Mouse (Mus musculus) ZHBTc4 (cell line): Measurements from ENCODE around the gene Olfr1104.

ENCODE experiments used
- DNase-seq: peaks from one replicate; pipeline ENCODE4 v3.0.0-alpha.2; 2011; ENCODE audit warnings: low read depth, low spot score

Olfr1104 gene

GRCm38 (mm10) chr2:87026980-87027379, at the start of gene Olfr1104:
TSS of gene Olfr1104 (minus strand) at chr2:87027080.
- no peak for DNase-seq

GRCm38 (mm10) chr2:87075717-87076116, 48.8 kb upstream of the Olfr1104 start, which contains the start of gene Olfr1107:
TSS of gene Olfr1107 (minus strand) at chr2:87075817.
- no peak for DNase-seq

- DNase-seq: no peak
These were observed 25.3 kb upstream of the Olfr1104 start, which contains the start of gene Olfr1106 for GRCm38 (mm10) chr2:87052173-87052572. TSS of gene Olfr1106 (minus strand) at chr2:87052273.

- DNase-seq: no peak
These were observed 9.6 kb upstream of the Olfr1104 start, which contains the start of gene Olfr1105 for GRCm38 (mm10) chr2:87036431-87036830. TSS of gene Olfr1105 (minus strand) at chr2:87036531.

DNA sequence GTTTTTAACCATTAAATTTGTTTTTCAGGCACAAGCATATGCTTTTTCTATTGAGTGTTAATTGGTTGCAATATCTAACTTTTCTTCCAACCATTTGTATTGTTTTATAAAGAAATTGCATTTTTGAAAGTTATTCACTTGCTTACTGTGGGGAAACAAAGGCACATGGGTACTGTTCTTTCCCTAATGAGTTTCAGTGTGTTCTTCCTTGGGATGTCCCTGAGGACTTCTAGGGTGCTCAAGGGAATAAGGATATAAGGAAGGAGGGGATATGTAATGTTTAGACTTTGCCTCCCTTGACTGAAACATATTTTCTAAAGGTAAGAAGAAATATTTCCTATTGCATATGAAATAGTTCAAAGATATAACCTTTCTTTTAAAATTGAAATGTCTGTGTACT, 28.8 kb downstream of the Olfr1104 start, which contains the start of gene Olfr1102:
TSS of gene Olfr1102 (plus strand) at position 301 of the 400 bp plus-strand sequence.
- no peak for DNase-seq

DNA sequence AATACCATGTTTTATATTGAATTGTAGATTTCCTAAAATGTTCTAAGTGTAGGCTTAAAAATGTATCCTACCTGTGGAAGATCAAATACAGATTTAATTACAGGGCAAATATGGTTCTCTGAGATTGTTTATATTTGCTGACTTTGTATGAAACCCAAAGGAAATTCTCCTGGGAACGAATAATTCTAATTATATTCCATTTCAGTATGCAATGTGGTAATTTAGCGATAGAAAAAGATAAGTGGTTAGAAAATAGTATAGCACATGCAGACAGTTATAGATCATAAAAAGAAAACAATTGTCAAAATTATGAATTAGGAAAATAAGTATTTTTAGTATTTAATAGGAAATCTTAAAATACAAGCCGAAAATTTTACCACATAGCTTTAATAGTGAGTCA, 35.8 kb downstream of the Olfr1104 start, which contains the start of gene Olfr1101:
TSS of gene Olfr1101 (minus strand) at position 101 of the 400 bp plus-strand sequence.
- no peak for DNase-seq

DNA sequence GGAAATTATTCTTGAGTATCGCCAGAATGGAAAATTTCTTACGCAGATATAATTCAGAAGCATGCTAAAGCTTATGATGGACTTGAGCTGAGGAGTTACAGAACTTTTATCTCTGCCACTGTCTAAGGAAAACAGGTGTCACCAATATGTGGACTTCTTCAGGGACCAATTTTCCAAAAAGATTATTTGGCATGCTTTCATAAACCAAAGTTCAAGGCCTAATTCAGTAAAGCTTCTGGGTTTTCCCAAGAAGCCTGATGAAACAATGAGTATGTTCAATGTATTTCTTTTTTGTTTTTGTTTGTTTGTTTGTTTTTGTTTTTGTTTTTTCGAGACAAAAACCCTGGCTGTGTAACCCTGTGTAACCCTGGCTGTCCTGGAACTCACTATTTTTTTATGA, 47.0 kb downstream of the Olfr1104 start, which contains the start of gene Olfr1100:
TSS of gene Olfr1100 (minus strand) at position 101 of the 400 bp plus-strand sequence.
- DNase-seq: no peak
